Mouse (Mus musculus) large intestine, adult 2 months (tissue): ENCODE results near the gene Tubg2. TPM values are rescaled to one million over a fixed set of nuclear protein-coding genes. Genes with fewer than 3 reads are reported as not detected.
"Not testable (repeated sequence)": the region's sequence is repeated elsewhere in the genome, so short reads cannot be mapped to it uniquely, and the experiment has no call there.

Experiments
- DNase-seq: peaks from one replicate; pipeline ENCODE4 v3.0.0-alpha.2; 2012; ENCODE audit warnings: low read depth, low spot score
- WGBS: fragments of 180-500 bp; shearing (Covaris S2); methylation state at CpG from one replicate; pipeline ENCODE4 v1.1.7; 2018; 5-methylcytosine and 5-hydroxymethylcytosine counted together
- polyA plus RNA-seq: library from polyadenylated mRNA; depleted of rRNA; stranded (reverse); fragments of >200 nt; gene quantifications from 2 replicates; pipeline ENCODE4 v1.2.3, GENCODE M21; 2012

The Tubg2 gene
- polyA plus RNA-seq, 1 experiment = 1.8 TPM

GRCm38 (mm10) chr11:101137000-101137399, 18.7 kb upstream of the Tubg2 start:
- WGBS = 76% methylated on average over 7 of the region's 7 CpGs

GRCm38 (mm10) chr11:101138536-101139181, 17.0 kb upstream of the Tubg2 start:
- DNase-seq = no peak
- WGBS = 32% methylated on average over 15 of the region's 15 CpGs

More at GRCm38 (mm10) chr11:101137000-101137399, 18.7 kb upstream of the Tubg2 start:
- no peak for DNase-seq

- 24% methylated on average over 27 of the region's 27 CpGs for WGBS
- DNase-seq = no peak
Measured at GRCm38 (mm10) chr11:101140164-101140819, 15.4 kb upstream of the Tubg2 start.

- DNase-seq = no peak
- WGBS = 84% methylated on average over 8 of the region's 8 CpGs
Measured at GRCm38 (mm10) chr11:101141088-101141487, 14.6 kb upstream of the Tubg2 start.

- no peak for DNase-seq
- WGBS = 87% methylated on average over 10 of the region's 10 CpGs
Measured at GRCm38 (mm10) chr11:101142215-101142967, 13.3 kb upstream of the Tubg2 start.

GRCm38 (mm10) chr11:101143338-101144225, 12.1 kb upstream of the Tubg2 start:
- 34% methylated on average over 18 of the region's 19 CpGs for whole genome bisulfite sequencing
- DNase-seq = no peak

GRCm38 (mm10) chr11:101146377-101146776, 9.3 kb upstream of the Tubg2 start:
- WGBS = 53% methylated on average over 10 of the region's 10 CpGs
- DNase-seq = no peak

- DNase-seq = no peak
- WGBS = 71% methylated on average over 10 of the region's 10 CpGs
Measured at GRCm38 (mm10) chr11:101148751-101149150, 7.0 kb upstream of the Tubg2 start.

GRCm38 (mm10) chr11:101149178-101150105, 6.3 kb upstream of the Tubg2 start:
- 41% methylated on average over 9 of the region's 9 CpGs for WGBS
- DNase-seq = no peak

GRCm38 (mm10) chr11:101151063-101151462, 4.6 kb upstream of the Tubg2 start:
- WGBS = 72% methylated on average over 2 of the region's 2 CpGs
- no peak for DNase-seq

GRCm38 (mm10) chr11:101152825-101153224, 2.9 kb upstream of the Tubg2 start:
- DNase-seq = peak; percentile 59
- WGBS = 30% methylated on average over 1 of the region's 1 CpGs

- DNase-seq = no peak
Measured at GRCm38 (mm10) chr11:101154648-101155047, 1.1 kb upstream of the Tubg2 start.

GRCm38 (mm10) chr11:101155151-101155550, 556 bp upstream of the Tubg2 start:
- 66% methylated on average over 6 of the region's 6 CpGs for WGBS
- DNase-seq = no peak

- 80% methylated on average over 9 of the region's 10 CpGs for WGBS
- not testable (repeated sequence) for DNase-seq
Measured at GRCm38 (mm10) chr11:101160151-101160550, 4.4 kb downstream of the Tubg2 start.

GRCm38 (mm10) chr11:101160981-101161505, 5.3 kb downstream of the Tubg2 start:
- WGBS = 79% methylated on average over 8 of the region's 8 CpGs
- DNase-seq = not testable (repeated sequence)

- DNase-seq = no peak
- WGBS = 90% methylated on average over 15 of the region's 15 CpGs
Measured at GRCm38 (mm10) chr11:101161551-101161950, 5.8 kb downstream of the Tubg2 start.

- DNase-seq = no peak
- WGBS = 42% methylated on average over 5 of the region's 5 CpGs
Measured at GRCm38 (mm10) chr11:101162301-101162700, 6.6 kb downstream of the Tubg2 start.

GRCm38 (mm10) chr11:101162772-101163171, 7.1 kb downstream of the Tubg2 start:
- no peak for DNase-seq
- WGBS = 65% methylated on average over 5 of the region's 5 CpGs
